ENCODE assay signal across 28 mouse cellular contexts in genomic region chr7:110719857-110720256, GRCm38 (mm10).
"Had no signal": no experiment of that assay in that cellular context is flagged by ENCODE, and none has a peak within 500 bp of the region (broad histone marks: within the 10 kb centered on the region; RNA-seq: fewer than 3 reads in every experiment).

No protein-coding gene starts in this region.

- H3K4me2 ChIP-seq: embryonic facial prominence, embryonic 12.5 days; embryonic facial prominence, embryonic 13.5 days; embryonic facial prominence, embryonic 15.5 days; forebrain, embryonic 12.5 days; forebrain, embryonic 13.5 days; forebrain, embryonic 15.5 days had no signal

- DNase-seq: cerebellum, adult 18-20 months; cerebellum, adult 2 months; cerebellum, adult 8-10 months; cerebellum, adult 9-10 months; cerebellum, adult 9-11 months; cerebellum, postnatal 10 days; cerebellum, postnatal 14 days; cerebellum, postnatal 25 days; cerebellum, postnatal 36 days; embryo, embryonic 11 days; forebrain, postnatal 0 days; gastrocnemius, adult 2 months; gastrocnemius, postnatal 10 days; gastrocnemius, postnatal 14 days; gastrocnemius, postnatal 25 days; gastrocnemius, postnatal 36 days; heart, adult 2 months had no signal

- H3K27me3 ChIP-seq: embryonic facial prominence, embryonic 12.5 days; embryonic facial prominence, embryonic 13.5 days; embryonic facial prominence, embryonic 15.5 days; forebrain, embryonic 12.5 days; forebrain, embryonic 13.5 days; forebrain, embryonic 15.5 days had no signal

- H3K9ac ChIP-seq: embryonic facial prominence, embryonic 12.5 days; embryonic facial prominence, embryonic 13.5 days; embryonic facial prominence, embryonic 15.5 days; forebrain, embryonic 12.5 days; forebrain, embryonic 13.5 days; forebrain, embryonic 15.5 days; forebrain, postnatal 0 days had no signal

- H3K4me3 ChIP-seq: embryonic facial prominence, embryonic 10.5 days; embryonic facial prominence, embryonic 12.5 days; embryonic facial prominence, embryonic 13.5 days; embryonic facial prominence, embryonic 15.5 days; erythroblast, embryonic 14.5 days; forebrain, embryonic 10.5 days; forebrain, embryonic 12.5 days; forebrain, embryonic 13.5 days; forebrain, embryonic 15.5 days; gastrocnemius, adult 2 months; heart, adult 2 months had no signal

- H3K36me3 ChIP-seq: embryonic facial prominence, embryonic 10.5 days; embryonic facial prominence, embryonic 12.5 days; embryonic facial prominence, embryonic 13.5 days; embryonic facial prominence, embryonic 15.5 days; forebrain, embryonic 10.5 days; forebrain, embryonic 12.5 days; forebrain, embryonic 15.5 days had no signal

- H3K27ac ChIP-seq: embryonic facial prominence, embryonic 10.5 days; embryonic facial prominence, embryonic 12.5 days; embryonic facial prominence, embryonic 13.5 days; embryonic facial prominence, embryonic 15.5 days; forebrain, embryonic 10.5 days; forebrain, embryonic 12.5 days; forebrain, embryonic 13.5 days; forebrain, embryonic 15.5 days; gastrocnemius, adult 2 months; heart, adult 2 months had no signal

- ATAC-seq: forebrain, embryonic 13.5 days; forebrain, embryonic 14.5 days; forebrain, embryonic 15.5 days; forebrain, embryonic 16.5 days; forebrain, postnatal 0 days had no signal

- H3K4me1 ChIP-seq: embryonic facial prominence, embryonic 12.5 days; embryonic facial prominence, embryonic 13.5 days; embryonic facial prominence, embryonic 15.5 days; forebrain, embryonic 10.5 days; forebrain, embryonic 12.5 days; forebrain, embryonic 13.5 days; forebrain, embryonic 15.5 days had no signal

- H3K9me3 ChIP-seq: embryonic facial prominence, embryonic 10.5 days; embryonic facial prominence, embryonic 12.5 days; embryonic facial prominence, embryonic 13.5 days; embryonic facial prominence, embryonic 15.5 days; forebrain, embryonic 10.5 days; forebrain, embryonic 12.5 days; forebrain, embryonic 13.5 days; forebrain, embryonic 15.5 days had no signal
